Mouse (Mus musculus) embryo, embryonic 9.5 days (tissue): ENCODE data around the gene Fpgs.

Source experiments
- DNase-seq: peaks from one replicate; pipeline ENCODE4 v3.0.0-alpha.2; 2017; ENCODE audit errors: extremely low spot score

Fpgs gene

GRCm38 (mm10) chr2:32671147-32671546 lies 32.8 kb downstream of the Fpgs start:
- no peak for DNase-seq

- no peak for DNase-seq
These were observed 34.1 kb downstream of the Fpgs start for GRCm38 (mm10) chr2:32669876-32670275.

GRCm38 (mm10) chr2:32668176-32668575 lies 35.8 kb downstream of the Fpgs start:
- no peak for DNase-seq

- DNase-seq = no peak
These were observed 36.2 kb downstream of the Fpgs start for GRCm38 (mm10) chr2:32667775-32668174.

GRCm38 (mm10) chr2:32665853-32666252 lies 38.1 kb downstream of the Fpgs start:
- no peak for DNase-seq

GRCm38 (mm10) chr2:32665345-32665744 lies 38.6 kb downstream of the Fpgs start:
- no peak for DNase-seq

- no peak for DNase-seq
These were observed 41.7 kb downstream of the Fpgs start for GRCm38 (mm10) chr2:32662291-32662690.

- peak; percentile 31 for DNase-seq
These were observed 42.3 kb downstream of the Fpgs start for GRCm38 (mm10) chr2:32661509-32662107.

- DNase-seq = no peak
These were observed 45.1 kb downstream of the Fpgs start for GRCm38 (mm10) chr2:32658873-32659272.

GRCm38 (mm10) chr2:32655826-32656225 lies 48.1 kb downstream of the Fpgs start:
- peak; percentile 51 for DNase-seq

GRCm38 (mm10) chr2:32655394-32655744 lies 48.6 kb downstream of the Fpgs start:
- no peak for DNase-seq

- no peak for DNase-seq
These were observed 49.1 kb downstream of the Fpgs start for GRCm38 (mm10) chr2:32654743-32655393.

- DNase-seq = peak; percentile 45
These were observed 50.2 kb downstream of the Fpgs start for GRCm38 (mm10) chr2:32653764-32654163.

- no peak for DNase-seq
These were observed 56.6 kb downstream of the Fpgs start for GRCm38 (mm10) chr2:32647366-32647765.

- DNase-seq = no peak
These were observed 57.4 kb downstream of the Fpgs start, which contains the start of gene Eng for GRCm38 (mm10) chr2:32646379-32647056. TSS of gene Eng (plus strand) at chr2:32646595.

- no peak for DNase-seq
These were observed 58.3 kb downstream of the Fpgs start for GRCm38 (mm10) chr2:32645647-32646046.

- no peak for DNase-seq
These were observed 59.0 kb downstream of the Fpgs start for GRCm38 (mm10) chr2:32644799-32645475.

- no peak for DNase-seq
These were observed 59.9 kb downstream of the Fpgs start for GRCm38 (mm10) chr2:32644083-32644482.

GRCm38 (mm10) chr2:32642813-32643212 lies 61.1 kb downstream of the Fpgs start:
- DNase-seq = no peak

- DNase-seq = no peak
These were observed 62.1 kb downstream of the Fpgs start for GRCm38 (mm10) chr2:32641810-32642209.

- no peak for DNase-seq
These were observed 63.3 kb downstream of the Fpgs start for GRCm38 (mm10) chr2:32640550-32641051.

- DNase-seq = no peak
These were observed 64.3 kb downstream of the Fpgs start for GRCm38 (mm10) chr2:32639632-32640031.
